Mouse (Mus musculus): ENCODE measurements around the gene Slfn3.
"Not testable (repeated sequence)": the region's sequence is repeated elsewhere in the genome, so short reads cannot be mapped to it uniquely, and the experiment has no call there.

Slfn3 gene

DNA sequence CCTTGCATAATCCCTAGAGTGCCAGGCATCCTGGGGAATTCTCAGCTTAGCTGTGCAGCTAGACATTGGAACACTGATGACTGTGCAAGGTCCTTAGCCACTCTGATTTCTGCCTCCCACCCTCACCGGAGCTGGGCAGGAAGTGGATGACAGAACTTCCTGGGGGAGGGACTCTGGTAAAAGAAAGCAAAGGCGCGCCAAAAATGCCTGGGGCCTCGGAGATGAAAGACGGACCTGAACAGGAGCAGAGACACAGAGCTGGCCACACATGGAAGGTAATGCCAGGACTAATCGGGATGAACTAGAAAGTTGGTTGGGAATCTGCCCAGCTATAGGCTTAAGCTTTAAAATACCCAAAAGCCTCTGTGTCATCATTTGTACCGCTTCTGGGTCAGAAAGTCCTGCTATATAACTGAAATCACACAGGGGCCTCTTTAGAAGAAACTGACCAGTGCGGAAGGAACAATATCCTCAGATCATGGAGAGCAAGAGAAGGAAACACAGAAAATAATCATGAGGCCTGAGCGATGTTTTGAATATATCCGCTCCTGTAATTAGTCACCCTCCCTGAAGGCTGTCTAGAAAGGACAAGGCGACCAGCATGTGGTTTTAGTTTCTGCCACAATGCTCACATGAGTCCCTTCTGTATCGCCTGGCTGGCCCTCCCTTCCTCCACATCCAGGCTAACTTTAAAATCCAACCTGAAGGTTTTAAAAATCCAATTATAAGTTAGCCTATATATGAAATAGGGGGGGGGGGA, at the start of gene Slfn3:
Gene Slfn3, plus strand, starts transcription at position 197 of the 760 bp plus-strand sequence.
- peak; percentile 88 for DNase-seq (ENCODE audit: low read depth)

GRCm38 (mm10) chr11:83148939-83149338, 42.2 kb upstream of the Slfn3 start:
- DNase-seq (ENCODE audit: low read depth): not testable (repeated sequence)

- DNase-seq (ENCODE audit: low read depth): peak; percentile 24
Observed at GRCm38 (mm10) chr11:83174948-83175539, 16.1 kb upstream of the Slfn3 start, which contains the start of gene Slfn4. Slfn4 (plus strand) TSS chr11:83175186.

GRCm38 (mm10) chr11:83192001-83192400, 871 bp downstream of the Slfn3 start:
- peak; percentile 86 for DNase-seq (ENCODE audit: low read depth)

GRCm38 (mm10) chr11:83205002-83205401, 13.9 kb downstream of the Slfn3 start:
- peak; percentile 54 for DNase-seq (ENCODE audit: low read depth)

DNA sequence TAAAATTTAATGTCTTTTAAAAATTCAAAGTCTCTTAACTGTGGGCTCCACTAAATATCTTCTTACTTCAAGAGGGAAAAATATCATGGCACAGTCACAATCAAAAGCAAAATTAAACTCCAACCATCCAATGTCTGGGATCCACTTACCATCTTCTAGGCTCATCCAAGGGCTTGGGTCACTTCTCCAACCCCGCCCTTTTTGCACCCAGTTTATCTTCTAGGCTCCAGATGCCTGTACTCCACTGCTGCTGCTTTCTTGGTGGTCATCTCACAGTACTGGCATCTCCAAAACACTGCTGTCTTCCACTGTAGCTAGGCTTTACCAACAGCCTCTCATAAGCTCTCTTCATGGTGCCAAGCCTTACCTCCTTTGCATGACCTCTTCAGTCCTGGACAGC, 25.0 kb downstream of the Slfn3 start:
- DNase-seq (ENCODE audit: low read depth): no peak

DNA sequence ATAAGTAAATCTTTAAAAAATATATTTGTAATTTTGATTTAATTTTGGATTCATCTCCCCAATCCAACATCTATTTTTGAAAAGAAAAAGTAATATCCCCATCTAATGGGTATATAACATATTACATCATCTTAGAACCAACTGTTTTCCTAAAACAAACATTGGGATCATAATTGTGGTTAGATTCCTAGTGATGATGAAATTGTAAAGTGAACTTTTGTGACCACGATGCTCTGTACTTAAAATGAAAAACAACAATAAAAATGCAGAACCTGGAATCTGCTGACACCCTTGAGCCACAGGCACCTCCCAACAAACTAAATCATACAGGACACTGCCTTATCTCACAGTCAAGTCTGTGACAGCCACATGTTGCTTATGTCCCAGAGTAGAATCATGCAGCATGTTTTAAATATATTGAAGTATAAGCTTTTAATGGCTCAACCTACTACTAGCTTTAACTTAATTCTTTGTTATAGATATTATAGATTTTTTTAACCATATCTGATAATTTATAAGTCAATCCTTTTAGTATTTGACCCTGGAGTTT, 30.3 kb downstream of the Slfn3 start:
- no peak for DNase-seq (ENCODE audit: low read depth)

GRCm38 (mm10) chr11:83223367-83223766, 32.2 kb downstream of the Slfn3 start:
- DNase-seq (ENCODE audit: low read depth): peak; percentile 89

- DNase-seq (ENCODE audit: low read depth): peak; percentile 78
Observed at GRCm38 (mm10) chr11:83223793-83224192, 32.7 kb downstream of the Slfn3 start.

DNA sequence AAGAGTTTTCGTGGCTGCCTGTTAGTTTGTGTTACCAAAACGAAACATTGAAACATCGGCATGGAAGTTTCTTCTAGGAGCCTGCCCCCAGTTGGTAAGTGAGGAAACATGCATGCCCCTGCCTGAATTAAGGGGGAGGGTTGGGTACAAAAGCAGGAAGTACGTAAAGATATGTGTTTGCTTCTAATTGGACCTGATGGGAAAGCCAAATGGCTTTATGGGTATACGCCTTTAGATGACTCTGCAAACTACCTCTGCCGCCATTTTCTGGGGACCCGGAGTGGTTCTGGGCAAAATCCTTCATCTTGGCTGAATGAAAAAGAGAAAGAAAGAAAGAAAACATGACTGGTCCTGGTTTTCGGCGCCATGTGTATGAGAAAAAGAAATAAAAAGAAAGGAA, 33.1 kb downstream of the Slfn3 start:
- peak; percentile 94 for DNase-seq (ENCODE audit: low read depth)

DNA sequence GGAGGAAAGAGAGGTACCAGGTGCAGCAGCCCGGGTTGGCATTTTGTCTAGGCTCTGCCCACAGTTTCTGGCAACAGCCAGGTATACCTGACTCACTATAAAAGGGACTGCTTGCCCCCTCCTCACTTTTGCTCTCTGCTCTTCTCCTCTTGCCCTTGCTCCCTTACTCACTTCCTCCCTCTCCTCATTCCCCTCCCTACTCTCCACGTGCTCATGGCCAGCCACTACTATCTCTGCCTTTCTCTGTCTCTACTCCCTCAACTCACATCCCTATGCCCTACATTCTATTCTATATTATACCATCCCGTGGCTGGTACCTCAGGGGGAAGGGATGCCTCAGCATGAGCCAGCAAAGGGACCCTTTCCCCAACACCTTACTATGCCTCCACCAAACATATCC, 33.6 kb downstream of the Slfn3 start:
- DNase-seq (ENCODE audit: low read depth): no peak

- DNase-seq (ENCODE audit: low read depth): peak; percentile 36
Observed at GRCm38 (mm10) chr11:83225371-83225960, 34.3 kb downstream of the Slfn3 start.

- DNase-seq (ENCODE audit: low read depth): no peak
Observed at GRCm38 (mm10) chr11:83227926-83228723, 37.0 kb downstream of the Slfn3 start.

- peak; percentile 74 for DNase-seq (ENCODE audit: low read depth)
Observed at GRCm38 (mm10) chr11:83230966-83231365, 39.8 kb downstream of the Slfn3 start.

- DNase-seq (ENCODE audit: low read depth): not testable (repeated sequence)
Observed at GRCm38 (mm10) chr11:83233621-83234020, 42.5 kb downstream of the Slfn3 start.

- peak; percentile 19 for DNase-seq (ENCODE audit: low read depth)
Observed at GRCm38 (mm10) chr11:83237390-83237789, 46.3 kb downstream of the Slfn3 start.

DNA sequence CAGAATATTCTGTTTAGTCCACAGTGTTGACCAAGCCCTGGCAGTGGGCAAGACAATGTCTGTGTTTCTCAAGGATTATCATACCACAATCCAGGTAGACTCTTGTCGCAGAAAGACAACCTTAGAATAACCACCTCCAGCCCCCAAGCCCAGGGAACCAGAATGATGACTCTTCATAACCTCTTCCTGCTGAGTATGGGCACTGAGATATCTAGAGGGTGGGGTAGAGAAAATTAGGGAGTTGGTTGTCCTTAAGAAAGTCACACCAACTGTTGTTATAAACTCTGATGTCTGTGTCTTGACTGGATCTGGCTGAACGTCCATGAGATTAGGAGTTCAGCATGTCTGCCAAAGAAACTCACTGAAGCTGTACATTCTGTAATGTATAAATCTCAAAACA, 47.3 kb downstream of the Slfn3 start:
- DNase-seq (ENCODE audit: low read depth): no peak

DNA sequence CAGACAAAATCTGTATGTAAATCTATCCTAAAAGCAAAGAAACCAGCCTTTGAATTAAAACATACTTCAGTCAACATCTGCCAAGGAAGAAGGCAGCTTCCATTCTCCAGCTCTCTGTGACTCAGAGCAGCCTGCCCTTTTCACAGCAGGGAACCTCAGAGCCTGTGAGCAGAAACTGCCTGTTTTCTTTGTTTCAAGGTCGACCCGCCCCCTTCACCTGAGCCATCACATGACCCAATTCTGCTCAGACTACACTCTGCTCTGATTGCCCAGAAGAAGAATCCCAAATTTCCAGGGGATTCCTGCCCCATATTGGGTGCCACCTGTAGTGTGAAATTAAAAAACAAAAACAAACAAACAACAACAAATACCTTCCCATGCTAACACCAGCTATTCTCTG, 48.7 kb downstream of the Slfn3 start:
- DNase-seq (ENCODE audit: low read depth): no peak

DNA sequence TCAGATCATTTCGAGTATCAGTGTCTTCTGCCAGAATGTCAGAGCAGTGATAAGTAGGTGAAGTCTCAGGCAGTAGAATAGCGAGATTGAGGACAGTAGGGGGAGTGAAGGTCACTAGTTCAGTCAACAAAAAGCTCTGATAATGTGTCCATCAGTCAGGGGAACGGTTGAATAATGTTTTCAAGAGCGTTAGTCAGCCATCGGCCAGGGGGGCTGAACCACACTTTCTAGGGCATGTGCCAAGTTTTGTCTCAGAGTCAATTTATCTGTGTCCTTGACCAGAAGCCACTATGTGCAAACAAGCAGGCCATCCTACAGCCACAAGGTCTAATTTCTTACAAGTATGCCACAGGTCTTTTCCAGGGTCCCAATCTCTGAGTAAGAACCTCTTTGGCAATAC, 66.1 kb downstream of the Slfn3 start:
- not testable (repeated sequence) for DNase-seq (ENCODE audit: low read depth)

- DNase-seq (ENCODE audit: low read depth): no peak
Observed at GRCm38 (mm10) chr11:83262673-83263072, 71.5 kb downstream of the Slfn3 start.

DNA sequence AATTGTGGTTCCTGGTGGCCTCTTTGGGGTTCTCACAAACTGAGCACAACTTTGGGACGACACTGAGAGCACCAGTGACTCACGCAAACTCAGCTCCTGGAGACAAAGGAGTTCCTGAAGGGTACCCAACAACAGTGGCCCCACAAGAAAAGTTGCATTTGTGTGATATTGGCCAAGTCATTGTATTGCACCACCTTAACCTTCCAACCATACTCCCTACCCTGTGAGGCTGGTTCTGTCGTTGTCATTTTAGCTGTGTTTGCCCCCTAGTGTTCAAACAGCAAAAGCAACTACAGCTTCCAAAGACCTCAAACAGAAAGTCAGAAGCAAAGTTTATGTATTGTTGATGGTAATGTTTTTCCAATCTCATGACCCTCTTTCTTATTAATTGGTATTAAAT, 72.0 kb downstream of the Slfn3 start:
- peak; percentile 63 for DNase-seq (ENCODE audit: low read depth)

All from induced T-regulatory cell, adult 2 months (primary cell).